Comparison of ENCODE assay signal across 28 mouse cellular contexts in the genomic region with DNA sequence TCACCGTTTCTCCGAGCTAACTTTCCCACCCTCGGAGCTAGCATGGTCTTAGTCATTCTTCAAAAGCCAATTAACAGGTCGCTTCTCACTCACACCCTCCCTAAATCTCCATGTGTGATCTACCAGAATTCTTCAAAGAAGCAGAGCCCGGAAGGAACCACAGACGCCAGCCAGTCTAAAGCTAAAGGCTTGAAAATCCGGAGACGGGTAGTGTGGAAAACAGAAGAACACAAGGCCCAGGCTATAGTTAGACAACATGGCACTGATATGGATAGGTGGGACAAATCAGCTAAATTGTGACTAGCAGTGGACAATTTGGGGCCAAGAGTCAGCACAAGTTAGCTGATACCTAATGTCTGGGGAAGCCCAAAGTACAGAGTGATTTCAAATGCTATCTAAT.
DNase-seq lines count a peak whose midpoint lies in the region; ATAC-seq and TF ChIP-seq lines count a peak whose summit lies in the region.
"Had no signal": no experiment of that assay in that cellular context is flagged by ENCODE, and none has a peak within 500 bp of the region (broad histone marks: within the 10 kb centered on the region; RNA-seq: fewer than 3 reads in every experiment).

No protein-coding gene starts in this region.

- no peak overlapping the region for H3K4me3 ChIP-seq in heart, embryonic 11.5 days (ENCODE audit: low read depth, low read length)
- no peak overlapping the region for H3K4me3 ChIP-seq in hindbrain, embryonic 10.5 days
- H3K4me3 ChIP-seq in hindbrain, embryonic 14.5 days (replicated peaks; ENCODE audit: low read length): no peak overlapping the region
- no peak overlapping the region for H3K4me3 ChIP-seq in midbrain, embryonic 11.5 days (ENCODE audit: low read depth, low read length)
- no peak overlapping the region for H3K4me3 ChIP-seq in midbrain, postnatal 0 days (ENCODE audit: low read depth, low read length)
- no peak overlapping the region for H3K4me3 ChIP-seq in thymus, adult 2 months (ENCODE audit: control insufficient read depth, insufficient read depth, low read length)
- H3K4me3 ChIP-seq: embryonic facial prominence, embryonic 10.5 days; embryonic facial prominence, embryonic 13.5 days; erythroblast, embryonic 14.5 days; heart, embryonic 15.5 days; hindbrain, embryonic 12.5 days had no signal

- no peak overlapping the region for H3K27ac ChIP-seq in heart, embryonic 11.5 days (ENCODE audit: low read depth, low read length)
- peak overlapping the region; percentile 24; the same call in 1 of the 2 replicates for H3K27ac ChIP-seq in hindbrain, embryonic 10.5 days
- no peak overlapping the region for H3K27ac ChIP-seq in hindbrain, embryonic 14.5 days
- H3K27ac ChIP-seq in midbrain, embryonic 11.5 days (ENCODE audit: low read depth, low read length): no peak overlapping the region
- H3K27ac ChIP-seq in midbrain, postnatal 0 days (ENCODE audit: low read depth, low read length): no peak overlapping the region
- no peak overlapping the region for H3K27ac ChIP-seq in thymus, adult 2 months (ENCODE audit: control insufficient read depth, insufficient read depth, low read length)
- H3K27ac ChIP-seq: embryonic facial prominence, embryonic 13.5 days; heart, embryonic 15.5 days; hindbrain, embryonic 12.5 days had no signal

- no peak for TF ChIP-seq POLR2A in thymus, adult 2 months (IDR thresholded peaks at IDR 0.05; ENCODE audit: control insufficient read depth, extremely low read depth, insufficient read depth, low read length, poor library complexity)

- no peaks in the 10 kb centered on the region for H3K9me3 ChIP-seq in heart, embryonic 11.5 days (replicated peaks; ENCODE audit: control insufficient read depth, low read length)
- H3K9me3 ChIP-seq in hindbrain, embryonic 10.5 days: no peaks in the 10 kb centered on the region
- no peaks in the 10 kb centered on the region for H3K9me3 ChIP-seq in hindbrain, embryonic 14.5 days (ENCODE audit: control insufficient read depth, low read length)
- H3K9me3 ChIP-seq in midbrain, embryonic 11.5 days (ENCODE audit: control insufficient read depth, low read length): no peaks in the 10 kb centered on the region
- no peaks in the 10 kb centered on the region for H3K9me3 ChIP-seq in midbrain, postnatal 0 days (ENCODE audit: low read length)
- H3K9me3 ChIP-seq: heart, embryonic 15.5 days; hindbrain, embryonic 12.5 days had no signal

- WGBS in heart, embryonic 11.5 days (ENCODE audit: insufficient replicate concordance): 14% methylated on average over 8 of the region's 8 CpGs
- WGBS in hindbrain, embryonic 10.5 days: 71% methylated on average over 8 of the region's 8 CpGs
- 75% methylated on average over 8 of the region's 8 CpGs for WGBS in hindbrain, embryonic 14.5 days
- WGBS in midbrain, embryonic 11.5 days: 63% methylated on average over 8 of the region's 8 CpGs
- 65% methylated on average over 8 of the region's 8 CpGs for WGBS in midbrain, postnatal 0 days
- 41% methylated on average over 8 of the region's 8 CpGs for WGBS in thymus, adult 2 months

- DNase-seq in heart, adult 11 months: peak; percentile 59
- no peak for DNase-seq in hindbrain, embryonic 10.5 days (ENCODE audit: low spot score)
- no peak for DNase-seq in hindbrain, embryonic 14.5 days (ENCODE audit: low spot score)
- DNase-seq in midbrain, embryonic 11.5 days (ENCODE audit: low spot score, missing footprints): peak; percentile 81
- no peak for DNase-seq in midbrain, postnatal 0 days (ENCODE audit: low spot score)
- DNase-seq in thymus, adult 2 months: no peak
- DNase-seq: adrenal gland, adult 8-10 months; adrenal gland, postnatal 25 days; cerebellum, adult 11-12 months; cerebellum, adult 8-10 months; cerebellum, postnatal 10 days; cerebellum, postnatal 36 days; embryo, embryonic 11 days; gastrocnemius, postnatal 10 days; gastrocnemius, postnatal 36 days; heart, postnatal 10 days; heart, postnatal 4 days; kidney, adult 2 months had no signal

- ATAC-seq in heart, embryonic 11.5 days (replicated peaks; ENCODE audit: insufficient number of reproducible peaks, low FRiP score, low TSS enrichment): no peak
- ATAC-seq in hindbrain, embryonic 14.5 days (ENCODE audit: low FRiP score): no peak
- ATAC-seq in midbrain, embryonic 11.5 days (ENCODE audit: low FRiP score): no peak
- ATAC-seq in midbrain, postnatal 0 days (ENCODE audit: low FRiP score): no peak
- ATAC-seq: activated CD4-positive, CD25-positive, alpha-beta regulatory T cell, adult 4 months; CD4-positive, CD25-positive, alpha-beta regulatory T cell, adult 4 months; forebrain, embryonic 14.5 days; intestine, postnatal 0 days had no signal

- peaks cover 4% of the 10 kb centered on the region; the same call in 1 of the 2 replicates for H3K4me1 ChIP-seq in heart, embryonic 11.5 days (ENCODE audit: control insufficient read depth, insufficient read depth, low read length)
- peaks cover 9% of the 10 kb centered on the region for H3K4me1 ChIP-seq in hindbrain, embryonic 10.5 days (replicated peaks)
- 0 out of 2 replicates have a peak, but pooled peaks cover 9% of the 10 kb centered on the region for H3K4me1 ChIP-seq in hindbrain, embryonic 14.5 days (replicated peaks; ENCODE audit: control insufficient read depth, insufficient read depth, low read length)
- no peaks in the 10 kb centered on the region for H3K4me1 ChIP-seq in midbrain, embryonic 11.5 days (ENCODE audit: control insufficient read depth, insufficient read depth, low read length)
- H3K4me1 ChIP-seq in midbrain, postnatal 0 days (ENCODE audit: insufficient read depth, low read length): no peaks in the 10 kb centered on the region
- no peaks in the 10 kb centered on the region for H3K4me1 ChIP-seq in thymus, adult 2 months (replicated peaks; ENCODE audit: control insufficient read depth, insufficient read depth, low read length)
- H3K4me1 ChIP-seq: heart, embryonic 15.5 days had no signal

- H3K27me3 ChIP-seq in heart, embryonic 11.5 days (ENCODE audit: control insufficient read depth, insufficient read depth, low read length): no peaks in the 10 kb centered on the region
- H3K27me3 ChIP-seq in hindbrain, embryonic 10.5 days (ENCODE audit: insufficient read depth, poor library complexity, severe bottlenecking): peaks cover 7% of the 10 kb centered on the region; the same call in 1 of the 2 replicates
- H3K27me3 ChIP-seq in hindbrain, embryonic 14.5 days (ENCODE audit: control insufficient read depth, insufficient read depth, low read length): no peaks in the 10 kb centered on the region
- no peaks in the 10 kb centered on the region for H3K27me3 ChIP-seq in midbrain, embryonic 11.5 days (ENCODE audit: control insufficient read depth, insufficient read depth, low read length)
- H3K27me3 ChIP-seq in midbrain, postnatal 0 days (ENCODE audit: insufficient read depth, low read length): no peaks in the 10 kb centered on the region; the same call in 1 of the 2 replicates
- H3K27me3 ChIP-seq in thymus, adult 2 months (ENCODE audit: control insufficient read depth, insufficient read depth, low read length): no peaks in the 10 kb centered on the region
- H3K27me3 ChIP-seq: embryonic facial prominence, embryonic 13.5 days; hindbrain, embryonic 12.5 days had no signal

- H3K4me2 ChIP-seq in heart, embryonic 11.5 days: no peak overlapping the region
- H3K4me2 ChIP-seq in hindbrain, embryonic 14.5 days (replicated peaks): no peak overlapping the region
- no peak overlapping the region for H3K4me2 ChIP-seq in midbrain, embryonic 11.5 days
- H3K4me2 ChIP-seq in midbrain, postnatal 0 days (ENCODE audit: low read depth, low read length, poor library complexity, severe bottlenecking): no peak overlapping the region
- H3K4me2 ChIP-seq: embryonic facial prominence, embryonic 13.5 days; heart, embryonic 15.5 days; hindbrain, embryonic 12.5 days had no signal

- H3K9ac ChIP-seq in heart, embryonic 11.5 days (ENCODE audit: low read depth, low read length): no peak overlapping the region
- no peak overlapping the region for H3K9ac ChIP-seq in hindbrain, embryonic 14.5 days
- no peak overlapping the region for H3K9ac ChIP-seq in midbrain, embryonic 11.5 days (ENCODE audit: low read length)
- no peak overlapping the region for H3K9ac ChIP-seq in midbrain, postnatal 0 days (replicated peaks; ENCODE audit: low read length, poor library complexity, severe bottlenecking)
- H3K9ac ChIP-seq: embryonic facial prominence, embryonic 13.5 days; heart, embryonic 15.5 days; hindbrain, embryonic 12.5 days had no signal

- no peaks in the 10 kb centered on the region for H3K36me3 ChIP-seq in heart, embryonic 11.5 days (ENCODE audit: control insufficient read depth, insufficient read depth, low read length)
- no peaks in the 10 kb centered on the region for H3K36me3 ChIP-seq in hindbrain, embryonic 10.5 days
- H3K36me3 ChIP-seq in hindbrain, embryonic 14.5 days (replicated peaks; ENCODE audit: control insufficient read depth, insufficient read depth): no peaks in the 10 kb centered on the region
- no peaks in the 10 kb centered on the region for H3K36me3 ChIP-seq in midbrain, embryonic 11.5 days (ENCODE audit: control insufficient read depth, insufficient read depth, low read length)
- H3K36me3 ChIP-seq in midbrain, postnatal 0 days (ENCODE audit: insufficient read depth, low read length): no peaks in the 10 kb centered on the region
- H3K36me3 ChIP-seq in thymus, adult 2 months (ENCODE audit: control insufficient read depth, insufficient read depth, low read length): no peaks in the 10 kb centered on the region
- H3K36me3 ChIP-seq: embryonic facial prominence, embryonic 10.5 days; embryonic facial prominence, embryonic 13.5 days; heart, embryonic 15.5 days; hindbrain, embryonic 12.5 days had no signal

- no peak for TF ChIP-seq CTCF in midbrain, postnatal 0 days (IDR thresholded peaks at IDR 0.05)
- no peak for TF ChIP-seq CTCF in thymus, adult 2 months (IDR thresholded peaks at IDR 0.05; ENCODE audit: borderline replicate concordance, control insufficient read depth, extremely low read depth, insufficient read depth, low read length, poor library complexity)

Comparison
In these comparisons a context has a peak if more than half of its experiments do, and no peak if none do; other contexts are left out.
1. DNase-seq: peak in heart, adult 11 months (single experiment) and midbrain, embryonic 11.5 days (single experiment); none in hindbrain, embryonic 10.5 days (single experiment), hindbrain, embryonic 14.5 days (single experiment), midbrain, postnatal 0 days (single experiment) and thymus, adult 2 months (single experiment).